Mouse (Mus musculus) liver, embryonic 14.5 days (tissue): ENCODE data around the gene Kcng4.

ENCODE experiments used
- CTCF ChIP-seq: IDR thresholded peaks from 2 replicates; pipeline ENCODE4 v1.5.1; 2016; ENCODE audit warnings: antibody characterized with exemption, low read depth, control low read depth
- EP300 ChIP-seq: IDR thresholded peaks from 2 replicates; pipeline ENCODE4 v1.6.1; 2016; ENCODE audit warnings: antibody characterized with exemption, low read depth

DNA sequence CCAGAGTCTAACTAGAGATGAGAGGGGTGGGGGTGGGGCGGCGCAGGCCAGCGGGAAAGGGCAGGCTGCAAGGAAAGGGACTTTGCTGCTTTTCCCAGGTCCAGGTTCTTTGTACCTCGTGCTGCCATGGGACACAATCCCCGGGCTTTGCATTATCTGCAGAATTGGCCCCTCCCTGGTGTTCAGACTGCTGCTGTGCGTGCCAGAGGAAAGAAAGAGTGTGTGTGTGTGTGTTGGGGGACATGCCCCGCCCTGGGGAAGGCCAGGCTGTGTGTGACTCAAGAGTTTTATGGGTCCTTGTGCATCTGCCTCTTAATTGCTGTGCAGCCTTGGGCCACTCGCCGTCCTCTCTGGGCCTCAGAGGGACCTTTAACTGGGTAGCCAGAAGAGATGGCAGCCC, 33.0 kb upstream of the Kcng4 start:
- TF ChIP-seq CTCF (no peak), EP300 (no peak)
